Mouse (Mus musculus): ENCODE data around the gene Shank1.

Gene Shank1

DNA sequence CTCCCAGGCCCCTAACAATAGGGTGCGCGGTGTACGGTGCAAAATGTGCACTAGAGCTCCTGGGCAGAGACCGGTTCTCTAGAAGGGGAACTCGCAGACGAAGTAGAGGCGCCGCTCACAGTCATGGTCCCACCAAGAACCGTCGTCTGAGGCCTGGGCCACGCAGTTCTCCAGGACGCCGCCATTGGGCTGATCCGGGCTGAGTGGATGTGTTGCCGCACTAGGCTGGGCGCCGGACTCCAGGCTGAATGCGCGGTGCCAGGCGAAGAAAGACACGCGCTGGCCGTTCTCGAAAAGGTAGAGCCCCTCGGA lies 5.6 kb upstream of the Shank1 start:
- no peak for DNase-seq (ENCODE audit: extremely low read depth, insufficient read length, low spot score)

DNA sequence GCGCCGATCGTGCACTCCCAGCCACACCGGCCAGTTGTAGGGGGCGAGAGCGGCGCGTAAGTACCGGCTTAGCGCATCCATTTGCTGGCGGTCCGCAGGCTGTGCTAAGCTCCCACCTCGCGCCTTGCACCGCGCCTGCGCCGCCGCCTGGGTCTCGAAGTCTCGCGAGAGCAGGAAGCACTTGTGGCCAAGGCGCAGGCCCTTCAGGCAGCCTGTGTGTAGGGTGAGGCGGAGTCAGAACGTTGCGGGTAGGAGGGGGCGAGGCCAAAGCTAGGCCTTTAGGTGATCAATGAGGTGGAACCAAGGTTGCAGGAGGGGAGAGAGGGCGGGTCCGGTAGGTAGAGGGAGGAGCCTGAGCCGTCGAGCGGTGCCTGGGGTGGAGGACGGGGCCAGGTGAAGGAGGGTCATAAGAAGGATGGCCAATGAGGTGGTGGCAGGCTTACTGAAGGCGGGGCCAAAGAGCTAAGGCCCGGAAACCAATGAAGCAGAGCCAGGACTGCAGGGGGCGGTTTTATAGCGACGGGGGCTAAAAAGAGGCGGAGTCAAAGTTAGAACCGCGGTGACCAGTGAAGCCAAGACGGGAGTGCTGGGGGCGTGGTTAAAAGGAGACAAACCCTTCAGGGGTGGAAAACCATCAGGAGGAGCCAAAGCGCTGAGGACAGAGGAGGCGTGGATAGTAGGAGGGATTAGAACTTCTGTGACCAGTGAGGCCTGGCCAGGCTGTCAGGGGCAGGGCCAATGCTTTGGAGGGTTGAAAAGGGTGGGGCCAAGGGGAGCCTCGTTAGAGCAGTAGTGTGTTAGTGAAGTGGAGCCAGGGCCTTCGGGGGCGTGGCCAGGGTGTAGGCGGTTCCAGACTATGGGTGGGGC lies 5.0 kb upstream of the Shank1 start:
- DNase-seq (ENCODE audit: extremely low read depth, insufficient read length, low spot score) = peak; percentile 100

DNA sequence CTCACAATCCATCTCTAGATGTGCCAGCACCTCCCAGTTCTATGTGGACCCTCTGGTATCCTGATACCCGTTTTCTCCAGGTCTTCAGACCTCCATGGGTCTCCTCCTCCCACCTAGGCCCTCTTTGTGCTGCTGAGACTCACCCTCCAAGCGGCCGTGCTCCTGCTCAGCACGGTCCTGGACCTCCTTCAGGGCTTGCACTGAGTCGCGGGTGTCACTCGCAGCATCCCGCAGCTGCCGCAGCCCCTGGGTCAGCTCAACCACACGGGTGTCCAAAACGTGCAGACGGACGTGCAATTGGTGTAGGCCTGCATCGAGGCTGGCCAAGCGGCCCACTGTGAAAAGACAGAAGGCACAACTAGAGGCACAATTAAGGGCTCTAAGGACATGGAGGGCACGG lies 4.4 kb upstream of the Shank1 start:
- no peak for DNase-seq (ENCODE audit: extremely low read depth, insufficient read length, low spot score)

DNA sequence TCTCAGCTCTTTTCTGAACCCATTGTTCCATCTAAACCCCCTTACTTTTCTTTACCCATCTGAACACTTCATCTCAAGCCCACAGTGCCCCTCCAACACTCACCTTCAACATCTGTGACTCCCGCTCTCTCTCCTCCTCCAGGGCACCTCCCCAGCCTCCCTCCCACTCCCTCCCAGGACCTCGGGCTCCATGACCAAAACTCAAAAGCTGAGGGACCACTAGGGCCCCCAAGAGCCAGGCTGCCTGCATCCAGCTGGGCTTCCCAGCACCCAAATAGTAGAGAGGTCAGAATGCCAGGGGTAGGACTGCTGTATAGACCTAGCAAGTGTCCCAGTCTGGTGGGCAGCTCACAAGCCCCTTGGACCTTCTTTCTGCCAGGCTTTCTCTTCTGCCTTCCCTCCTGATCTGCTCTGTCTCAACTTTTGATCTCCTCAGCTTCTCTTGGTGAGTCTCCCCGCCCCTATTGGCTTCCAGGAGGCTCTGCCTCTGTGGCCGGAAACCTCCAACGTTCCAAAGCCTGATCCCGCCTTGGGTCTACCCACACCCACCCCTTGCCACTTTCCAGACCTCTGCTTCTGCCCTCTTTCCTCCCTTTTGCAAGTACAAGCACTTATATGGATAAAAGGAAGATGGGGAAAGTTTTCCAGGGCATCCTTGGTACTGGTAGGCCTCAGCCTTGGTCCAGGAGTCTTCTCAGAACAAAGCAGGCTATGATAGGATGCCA lies 3.4 kb upstream of the Shank1 start, which contains the start of gene Clec11a:
Gene Clec11a (minus strand): TSS at position 387 of the 725 bp plus-strand sequence.
- DNase-seq (ENCODE audit: extremely low read depth, insufficient read length, low spot score) = peak; percentile 37

DNA sequence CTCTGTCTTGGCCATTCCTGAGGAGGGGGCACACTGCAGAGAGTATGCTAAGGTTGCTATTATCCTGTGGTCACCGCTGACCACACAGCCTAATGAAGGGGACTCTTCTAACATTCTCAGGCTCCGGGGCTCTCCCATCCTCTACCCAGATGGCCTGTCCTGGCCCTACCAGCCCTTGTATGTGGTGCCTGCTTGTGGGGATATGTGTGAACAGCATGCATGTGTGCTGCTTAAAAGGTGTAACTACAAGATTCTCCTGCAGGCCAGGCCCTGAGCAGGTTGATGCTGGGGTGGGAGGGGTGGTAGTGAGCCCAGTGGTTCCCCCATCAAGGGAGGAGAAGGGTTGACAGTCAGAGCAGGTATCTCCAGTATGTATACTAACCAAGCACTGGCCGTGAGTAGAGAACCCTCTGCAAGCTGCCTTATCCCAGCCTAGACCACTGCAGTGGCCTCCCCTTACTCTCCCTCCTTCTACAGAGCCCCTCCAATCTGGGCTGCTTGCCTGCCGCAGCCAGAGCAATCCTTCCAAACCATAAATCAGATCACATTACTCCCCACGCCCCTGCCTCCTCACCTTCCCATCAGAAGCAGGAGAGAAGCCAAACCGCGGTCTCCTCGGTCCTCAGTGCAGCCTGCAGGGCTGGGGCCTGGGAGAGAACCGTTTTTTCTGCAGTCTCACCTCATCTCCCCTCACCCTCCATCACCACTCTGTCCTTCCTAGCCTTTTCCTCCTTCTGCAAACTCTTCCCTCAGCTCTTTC lies 2.6 kb upstream of the Shank1 start:
- DNase-seq (ENCODE audit: extremely low read depth, insufficient read length, low spot score) = no peak

DNA sequence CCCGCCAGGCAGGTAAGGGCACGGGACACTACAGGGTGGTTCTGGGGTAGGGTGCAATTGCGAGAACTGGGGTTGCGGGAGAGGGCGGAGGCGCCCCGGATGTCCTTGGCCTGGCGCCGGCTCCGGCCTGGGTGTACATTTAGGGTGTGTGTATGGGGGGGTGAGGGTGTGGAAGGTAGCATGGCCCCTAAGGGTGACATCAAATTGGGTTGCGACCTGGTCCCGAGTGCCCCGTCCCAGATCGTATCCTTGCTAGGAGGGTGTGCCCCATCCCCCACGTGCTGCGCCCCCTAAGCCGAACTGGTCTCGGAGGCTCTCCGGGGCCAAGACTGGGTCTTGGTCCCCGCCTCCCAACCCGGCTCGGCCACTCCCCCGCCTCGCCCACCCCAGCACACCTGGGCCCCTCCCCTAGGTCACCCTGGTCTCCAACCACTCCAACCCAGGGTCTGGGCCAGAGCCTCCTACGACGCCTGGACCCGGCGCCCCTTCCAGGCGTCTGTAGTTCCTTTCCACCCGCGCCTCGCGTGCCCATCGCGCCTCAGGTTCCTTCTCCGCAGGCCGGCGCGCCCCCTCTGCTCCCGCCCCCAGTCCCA lies 328 bp downstream of the Shank1 start:
- no peak for DNase-seq (ENCODE audit: extremely low read depth, insufficient read length, low spot score)

DNA sequence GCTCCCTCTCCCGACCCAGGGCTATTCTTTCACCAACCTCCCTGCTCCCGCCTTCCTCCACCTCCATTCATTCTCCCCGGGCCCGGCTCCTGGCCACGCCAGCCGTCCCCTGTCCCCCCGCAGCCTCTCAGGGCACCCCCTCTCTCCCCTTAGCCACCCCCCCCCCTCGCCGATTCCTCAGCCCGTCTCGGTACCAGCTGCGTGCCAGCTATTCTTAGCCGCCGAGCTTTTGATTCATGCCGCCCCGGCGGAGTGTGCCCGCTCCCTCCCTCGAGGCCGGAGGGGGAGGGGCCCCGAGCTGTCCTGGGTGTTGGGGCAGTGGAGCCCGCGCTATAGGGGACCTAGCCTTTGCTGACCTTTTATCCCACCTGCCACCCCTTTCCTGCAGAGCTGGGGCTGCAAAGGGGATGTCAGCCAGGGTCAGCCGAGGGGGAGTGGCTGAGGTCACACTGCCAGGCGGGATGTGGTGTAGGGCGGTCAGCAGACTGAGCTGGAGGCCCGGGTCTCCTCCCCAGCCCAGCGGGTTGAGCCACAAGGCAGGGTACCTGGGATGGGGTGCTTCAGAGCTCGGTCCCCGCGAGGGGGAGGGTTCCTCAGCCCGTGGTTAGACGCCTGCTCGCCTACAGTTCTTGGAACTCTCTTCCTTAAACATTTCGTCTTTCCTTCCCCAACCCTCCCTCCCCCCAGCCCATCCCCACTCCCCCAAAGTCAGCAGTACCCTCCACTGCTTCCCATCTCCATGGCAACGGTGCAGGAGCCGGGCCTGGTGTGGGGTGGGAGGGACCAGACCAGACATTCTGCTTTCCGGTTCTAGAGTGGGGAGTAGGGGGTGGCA lies 1.0 kb downstream of the Shank1 start:
- no peak for DNase-seq (ENCODE audit: extremely low read depth, insufficient read length, low spot score)

DNA sequence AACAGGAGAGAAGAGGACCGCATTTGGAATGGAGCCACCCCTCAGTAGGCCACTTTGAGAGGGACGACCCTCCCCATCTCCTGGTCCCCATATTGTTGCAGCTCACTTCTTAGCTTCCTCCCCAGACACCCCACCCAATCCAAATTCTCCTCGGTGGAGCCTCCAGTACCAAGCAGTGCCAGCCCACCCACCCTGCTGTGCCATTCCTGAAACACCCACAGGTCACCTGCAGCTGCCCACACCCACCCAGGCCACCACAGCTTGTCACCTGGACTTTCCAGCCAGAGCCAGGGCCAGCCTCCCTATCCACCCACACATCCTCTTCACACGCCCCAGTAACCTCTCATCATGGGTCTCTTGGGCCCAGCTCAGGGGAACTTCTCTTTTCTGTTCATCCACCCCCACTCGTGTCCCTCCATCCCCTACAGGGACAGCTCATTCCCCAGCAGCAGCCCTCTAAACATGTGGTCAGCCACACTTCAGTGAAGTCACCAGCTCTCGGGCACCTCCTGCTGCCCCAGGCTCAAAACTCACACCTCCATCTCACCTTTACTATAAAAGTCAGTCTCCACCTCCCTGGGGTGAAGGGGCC lies 1.8 kb downstream of the Shank1 start:
- DNase-seq (ENCODE audit: extremely low read depth, insufficient read length, low spot score) = no peak

DNA sequence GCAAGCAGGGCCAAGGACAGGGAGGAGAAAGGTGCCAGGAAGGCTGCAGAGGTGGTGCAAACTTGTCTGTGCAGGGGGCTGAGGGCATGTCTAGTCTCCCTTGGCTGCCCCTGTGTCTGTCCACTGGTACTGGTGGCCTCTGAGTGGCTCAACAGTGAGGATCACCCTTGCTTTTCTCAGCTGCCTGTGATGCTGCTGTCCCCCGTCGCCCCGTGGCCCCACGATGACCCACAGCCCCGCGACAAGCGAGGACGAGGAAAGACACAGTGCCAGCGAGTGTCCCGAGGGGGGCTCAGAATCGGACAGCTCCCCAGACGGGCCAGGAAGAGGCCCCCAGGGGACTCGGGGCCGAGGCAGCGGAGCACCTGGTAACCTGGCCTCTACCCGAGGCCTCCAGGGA lies 2.4 kb downstream of the Shank1 start:
- no peak for DNase-seq (ENCODE audit: extremely low read depth, insufficient read length, low spot score)

DNA sequence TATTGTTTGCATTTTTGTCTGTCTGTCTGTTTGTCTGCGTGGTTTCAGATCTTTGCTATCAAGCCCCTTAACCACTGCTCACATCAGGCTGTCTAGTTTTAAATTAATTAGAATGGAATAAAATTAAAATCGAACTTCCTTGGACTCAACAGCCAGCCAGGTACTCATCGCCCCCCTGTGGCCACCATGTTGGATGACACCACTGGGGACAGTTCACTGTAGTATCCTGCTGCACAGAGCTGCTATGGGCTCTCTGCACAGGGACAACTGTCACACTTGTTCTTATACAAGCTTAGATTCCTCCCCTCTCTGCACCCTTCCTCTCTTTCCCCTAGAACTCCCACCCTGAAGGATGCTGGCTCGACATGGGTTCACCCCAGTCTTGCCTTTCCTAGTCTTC lies 7.9 kb downstream of the Shank1 start:
- no peak for DNase-seq (ENCODE audit: extremely low read depth, insufficient read length, low spot score)

DNA sequence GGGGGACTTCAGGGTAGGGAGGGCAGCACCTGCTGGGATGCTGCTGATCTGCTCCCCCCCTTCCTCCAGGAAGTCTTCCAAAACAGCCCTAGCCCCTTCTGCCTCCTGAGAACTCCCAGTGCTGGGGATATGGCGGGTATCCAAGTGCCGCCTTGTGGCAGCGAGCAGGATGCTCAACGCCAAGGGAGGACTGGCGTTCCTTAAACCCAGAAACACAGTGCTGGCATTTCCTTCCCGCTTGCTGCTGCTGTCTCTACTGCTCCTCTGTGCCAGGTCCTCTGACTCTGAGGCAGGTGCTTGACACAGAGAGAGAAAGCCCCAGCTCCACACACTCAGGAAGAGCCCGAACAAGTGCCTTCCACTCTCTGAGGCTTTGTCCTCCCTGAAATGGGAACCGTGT lies 10.8 kb downstream of the Shank1 start:
- no peak for DNase-seq (ENCODE audit: extremely low read depth, insufficient read length, low spot score)

DNA sequence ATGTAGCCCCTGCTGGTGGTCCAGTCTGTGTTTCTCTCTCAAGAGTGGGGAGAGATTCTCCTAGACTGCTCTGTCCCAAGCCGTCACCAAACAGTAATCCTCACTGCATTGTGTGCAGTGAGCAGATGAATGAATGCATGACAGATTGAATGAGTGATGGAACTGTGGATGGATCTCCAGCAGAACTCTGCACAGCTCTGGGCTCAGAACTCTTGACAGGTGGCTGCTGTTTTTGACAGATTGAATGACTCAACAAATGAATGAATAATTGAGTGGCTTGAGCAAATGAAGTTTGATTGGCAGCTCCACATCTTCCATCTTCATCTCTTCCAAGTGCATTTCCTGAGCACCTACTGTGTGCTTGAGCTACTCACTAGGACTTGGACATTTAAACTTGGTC lies 12.2 kb downstream of the Shank1 start:
- no peak for DNase-seq (ENCODE audit: extremely low read depth, insufficient read length, low spot score)

DNA sequence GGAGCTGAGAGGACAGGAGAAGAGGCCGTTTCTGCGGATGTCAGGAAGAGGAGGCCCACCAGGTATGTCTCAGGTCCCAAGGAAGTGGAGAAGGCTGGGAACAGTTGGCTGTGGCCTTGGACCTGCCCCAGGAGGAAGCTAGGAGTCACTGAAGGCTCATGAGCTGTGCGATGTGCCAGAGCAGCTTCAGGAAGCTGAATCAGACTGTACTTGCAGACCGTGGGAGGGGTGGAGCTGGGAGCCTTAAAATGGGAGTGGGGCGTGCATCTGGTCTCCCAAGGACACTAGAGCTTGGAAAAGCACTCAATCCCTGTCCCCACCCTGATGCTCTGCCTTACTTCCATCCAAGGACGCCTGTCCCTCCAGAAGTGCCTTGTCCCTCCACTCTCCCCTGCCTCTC lies 16.6 kb downstream of the Shank1 start:
- DNase-seq (ENCODE audit: extremely low read depth, insufficient read length, low spot score) = no peak

DNA sequence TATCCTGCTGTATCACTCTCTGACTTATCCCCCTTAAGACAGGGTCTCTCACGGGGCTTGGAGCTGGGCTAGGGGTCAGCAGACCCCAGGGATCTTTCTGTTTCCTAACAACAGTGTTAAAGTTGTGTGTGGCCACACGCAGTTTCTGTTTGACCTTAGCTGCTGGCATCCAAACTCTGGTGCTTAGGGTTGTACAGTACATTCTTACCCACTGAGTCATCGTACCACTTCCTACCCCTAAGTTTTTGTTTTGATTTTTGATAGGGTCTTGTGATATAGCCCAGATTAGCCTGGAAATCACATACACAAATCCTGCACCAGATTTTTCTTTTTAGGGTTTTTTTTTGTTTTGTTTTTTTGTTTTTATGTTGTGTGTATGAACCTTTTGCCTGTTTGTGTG lies 22.3 kb downstream of the Shank1 start:
- peak; percentile 43 for DNase-seq (ENCODE audit: extremely low read depth, insufficient read length, low spot score)

DNA sequence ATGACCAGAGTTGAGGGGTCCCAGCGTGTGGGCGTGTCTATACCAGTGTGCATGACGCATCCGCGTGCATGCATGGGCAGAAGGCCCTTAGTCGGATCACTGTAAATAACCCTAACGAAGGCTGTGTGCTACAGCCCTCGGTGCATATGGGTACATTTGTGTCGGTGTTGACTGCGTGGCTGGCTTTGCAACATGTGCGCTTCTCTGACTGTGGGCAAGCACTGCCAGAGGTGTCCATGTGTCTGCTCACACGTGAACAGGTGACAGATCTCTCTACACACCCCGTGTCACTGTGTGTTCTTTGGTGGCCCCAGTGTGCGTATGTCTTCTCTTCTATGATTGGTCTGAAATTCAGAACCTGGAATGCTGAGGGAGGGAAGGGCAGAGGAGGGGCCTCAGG lies 24.1 kb downstream of the Shank1 start:
- DNase-seq (ENCODE audit: extremely low read depth, insufficient read length, low spot score) = no peak

DNA sequence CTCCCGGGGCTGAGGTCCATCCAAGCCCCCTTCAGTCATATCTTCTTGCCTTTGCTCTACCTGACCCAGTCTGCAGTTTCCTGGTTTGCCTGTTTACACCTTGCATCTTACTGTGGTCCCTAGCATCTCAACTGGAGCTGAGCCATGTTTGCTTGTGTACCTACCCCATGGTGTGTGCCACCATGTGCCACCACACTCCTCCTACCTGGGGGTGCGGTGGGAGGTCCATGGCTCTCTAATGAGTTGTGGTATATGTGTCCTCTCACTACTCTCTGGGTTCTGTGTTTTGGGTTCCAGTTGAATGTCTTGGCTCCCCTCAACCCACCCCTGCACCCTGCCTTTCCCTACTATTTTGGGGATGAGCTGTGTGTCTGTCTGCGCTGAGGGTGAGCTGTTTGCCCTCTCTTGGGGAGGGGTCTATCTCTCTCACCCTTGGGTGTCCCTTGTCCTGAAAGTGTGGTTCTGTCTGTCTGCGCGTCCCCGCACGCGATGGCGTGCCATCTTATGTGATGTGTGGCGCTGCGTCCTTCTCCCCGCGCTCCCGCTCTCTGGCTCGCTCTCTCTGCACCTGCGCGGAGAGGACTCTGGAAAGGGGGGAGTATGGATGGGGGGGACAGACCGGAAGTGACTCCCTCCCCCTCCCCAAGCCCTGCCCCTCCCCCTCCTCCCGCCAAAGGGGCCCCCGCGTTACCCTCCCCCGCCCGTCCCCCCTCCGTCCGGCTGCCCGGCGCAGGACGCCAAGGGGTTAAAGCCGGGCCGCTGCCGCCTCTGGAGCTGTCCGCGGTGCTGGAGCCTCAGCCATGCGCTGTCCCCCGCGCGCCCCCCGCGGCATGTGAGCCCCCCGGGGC lies 25.2 kb downstream of the Shank1 start:
- no peak for DNase-seq (ENCODE audit: extremely low read depth, insufficient read length, low spot score)

DNA sequence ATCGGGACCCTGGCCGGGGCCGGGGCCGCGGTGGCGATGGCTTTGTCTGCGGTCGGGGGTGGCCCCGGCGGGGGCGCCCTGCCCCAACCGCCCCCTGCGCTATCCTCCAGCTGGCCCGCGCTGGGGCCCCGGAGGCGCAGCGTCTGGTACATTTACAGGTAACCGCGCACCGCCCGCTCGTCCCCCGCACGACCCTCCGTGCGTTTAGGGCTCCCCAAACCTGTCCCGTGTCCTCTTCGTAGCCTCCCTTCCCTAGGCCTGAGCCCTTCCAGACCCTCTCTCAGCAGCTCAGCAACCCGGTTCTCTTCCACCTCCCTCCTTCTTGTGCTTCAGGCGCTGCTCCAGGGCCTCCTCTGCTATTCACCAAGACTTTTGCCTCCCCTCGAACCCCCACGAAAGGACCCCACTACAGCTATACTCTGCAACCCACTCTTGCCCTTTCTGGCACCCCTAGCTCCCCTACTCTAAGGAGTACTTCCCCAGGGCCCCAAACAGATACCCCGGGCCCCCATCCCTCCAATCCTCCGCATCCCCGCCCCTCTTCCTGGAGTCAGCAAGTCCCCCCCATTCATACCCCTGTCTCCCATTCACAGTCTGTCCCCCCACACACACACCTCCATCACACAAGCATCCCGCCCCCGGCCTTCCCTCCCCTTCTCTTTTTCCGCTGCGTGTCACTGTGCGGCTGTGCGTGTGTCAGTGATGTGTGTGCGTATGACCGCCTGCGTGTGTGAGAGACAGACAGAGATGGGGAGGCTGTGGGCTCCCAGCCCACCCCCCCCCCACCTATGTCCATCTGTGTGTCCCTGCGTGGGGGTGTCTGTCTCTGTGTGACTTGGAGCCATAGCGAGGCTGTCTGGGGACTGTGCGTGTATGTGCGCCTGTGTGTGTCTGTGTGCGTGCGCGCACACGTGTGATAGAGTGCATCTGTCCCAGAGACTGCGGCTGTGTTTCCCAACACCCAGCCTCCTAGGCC lies 26.3 kb downstream of the Shank1 start:
- no peak for DNase-seq (ENCODE audit: extremely low read depth, insufficient read length, low spot score)
